Mouse (Mus musculus) granulocyte monocyte progenitor cell, adult 5-6 weeks (primary cell): Measurements from ENCODE around the gene Sox5. TPM values are rescaled to one million over a fixed set of nuclear protein-coding genes. Genes with fewer than 3 reads are reported as not detected.
"Not testable (repeated sequence)": the region's sequence is repeated elsewhere in the genome, so short reads cannot be mapped to it uniquely, and the experiment has no call there.

Experiments used
- ATAC-seq: replicated peaks from 2 replicates; pipeline ENCODE4 v1.8.0; 2016; ENCODE audit warnings: mild to moderate bottlenecking, moderate TSS enrichment, inconsistent platforms; ENCODE audit not compliant: poor library complexity, severe bottlenecking
- total RNA-seq, 2 experiments: library from RNA; stranded (forward) in 1 of 2; stranded (reverse) in 1 of 2; fragments of 200-712, 200-1000 nt in 1 of 2; fragments of >200 nt in 1 of 2; fragmentation: Nextera tagmentation in 1 of 2; gene quantifications; 2 replicates each; pipeline ENCODE4 v1.2.3; 2014 to 2017

The Sox5 gene
- total RNA-seq, 2 experiments from 2014 or later: not detected

DNA sequence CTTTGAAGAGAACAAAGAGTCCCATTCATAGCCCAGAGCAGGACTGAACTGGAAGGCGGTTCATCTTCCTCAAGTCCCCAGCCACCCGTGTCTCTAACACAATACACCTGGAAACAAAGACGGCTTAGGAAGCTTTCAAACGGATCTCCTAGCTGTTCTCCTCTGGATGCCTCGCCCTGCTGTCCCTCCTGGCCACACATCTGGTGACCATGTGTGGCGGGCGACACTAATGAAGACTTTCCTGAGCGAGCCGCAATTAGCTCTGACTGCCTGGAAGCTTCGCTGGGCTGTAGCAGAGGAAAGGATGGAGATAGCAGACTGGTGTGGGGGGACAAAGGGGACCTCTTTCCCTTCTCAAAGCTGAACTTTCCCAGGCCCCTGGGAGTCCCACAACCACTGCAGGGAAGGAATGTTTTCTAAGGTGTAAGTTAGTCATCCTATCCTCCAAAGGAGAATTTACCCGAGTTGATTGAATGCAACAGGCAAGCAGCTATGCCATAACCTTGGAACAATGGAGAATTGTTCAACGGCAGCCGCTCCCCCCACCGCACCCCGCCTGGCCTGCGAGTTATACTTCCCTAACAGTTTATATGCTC is 517.4 kb downstream of the Sox5 start:
- ATAC-seq: no peak

DNA sequence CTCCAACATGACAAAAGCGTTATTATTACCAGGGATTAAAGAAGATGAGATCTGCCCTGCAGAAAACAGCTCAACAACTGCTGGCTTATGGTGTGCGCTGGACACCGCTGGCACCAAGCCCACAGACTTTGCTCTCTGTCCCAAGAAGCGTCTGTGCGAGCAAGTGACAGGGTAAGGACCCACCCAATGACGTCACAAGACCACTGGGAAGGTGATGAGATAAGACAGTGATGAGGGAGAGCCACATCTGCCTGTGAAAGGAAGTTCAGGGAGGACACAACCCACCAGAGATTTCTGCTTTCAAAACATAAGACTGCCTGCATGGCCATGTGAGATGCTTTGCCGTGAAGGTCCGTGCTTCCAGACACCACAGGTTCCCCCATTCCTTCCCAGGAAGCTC is 525.3 kb downstream of the Sox5 start:
- no peak for ATAC-seq

DNA sequence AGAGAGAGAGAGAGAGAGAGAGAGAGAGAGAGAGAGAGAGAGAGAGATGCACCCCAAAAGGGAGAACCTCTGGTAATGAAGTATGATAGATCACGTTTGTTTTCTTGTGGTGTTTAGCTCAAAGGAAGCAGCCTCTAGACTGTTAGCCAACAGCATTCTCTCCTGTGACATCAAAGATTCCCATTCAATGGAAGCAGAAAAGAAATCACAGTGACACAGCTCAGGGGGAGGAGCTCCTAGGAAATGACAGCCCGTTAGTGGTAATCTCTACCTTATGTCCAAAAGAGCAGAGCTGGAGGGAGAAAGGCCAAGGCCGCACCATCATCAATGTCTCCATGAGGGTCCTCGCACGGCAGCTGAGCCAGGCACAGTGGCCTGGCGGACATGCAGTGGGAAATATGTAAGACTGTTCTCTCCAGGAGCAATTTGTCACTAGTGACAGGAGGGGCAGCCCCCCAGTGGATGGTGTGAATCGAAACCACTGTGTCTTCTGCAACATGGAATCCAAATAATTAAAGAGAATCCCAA is 529.5 kb downstream of the Sox5 start:
- ATAC-seq: no peak

DNA sequence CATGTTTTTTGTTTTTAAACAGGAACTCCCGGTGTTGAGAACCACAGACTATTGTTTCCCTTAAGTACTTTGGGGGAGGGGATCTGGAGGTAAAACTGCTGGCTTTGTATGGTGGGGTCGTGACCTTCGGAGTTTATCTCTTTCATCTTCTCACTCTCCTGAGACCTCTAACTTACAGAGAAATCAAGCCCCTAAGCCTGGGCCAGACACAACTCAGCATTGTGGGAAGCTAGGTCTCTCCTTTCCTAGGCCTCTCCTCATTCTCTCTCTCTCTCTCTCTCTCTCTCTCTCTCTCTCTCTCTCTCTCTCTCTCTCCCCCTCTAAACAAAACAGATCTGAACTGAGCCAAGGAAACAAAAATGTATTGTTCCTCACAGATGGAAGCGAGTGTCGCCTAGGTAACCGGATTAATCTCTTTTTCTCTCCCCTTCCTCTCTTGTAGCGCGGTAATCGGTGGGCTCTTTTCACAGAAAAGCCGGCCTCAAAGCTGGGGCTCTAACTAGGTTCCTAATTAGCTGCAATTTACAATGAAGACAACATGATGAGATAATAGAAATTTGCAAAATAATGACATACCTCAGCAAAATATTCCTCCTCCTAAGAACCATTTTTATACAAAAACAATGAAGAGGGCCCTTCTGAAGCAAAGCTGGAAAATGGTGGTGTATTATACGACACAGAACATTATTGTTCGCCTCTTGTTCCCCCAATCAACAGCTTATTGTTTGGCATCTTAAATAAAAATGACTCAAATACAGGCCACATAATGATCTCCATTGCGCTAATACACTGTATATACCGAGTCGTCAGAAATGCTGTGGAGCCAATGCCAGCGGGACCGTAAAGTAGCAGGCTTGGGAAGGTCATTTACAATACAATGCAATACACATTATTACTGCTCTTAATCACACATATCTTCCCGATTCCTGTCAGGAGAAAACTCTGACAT is 530.3 kb downstream of the Sox5 start:
- ATAC-seq: no peak

DNA sequence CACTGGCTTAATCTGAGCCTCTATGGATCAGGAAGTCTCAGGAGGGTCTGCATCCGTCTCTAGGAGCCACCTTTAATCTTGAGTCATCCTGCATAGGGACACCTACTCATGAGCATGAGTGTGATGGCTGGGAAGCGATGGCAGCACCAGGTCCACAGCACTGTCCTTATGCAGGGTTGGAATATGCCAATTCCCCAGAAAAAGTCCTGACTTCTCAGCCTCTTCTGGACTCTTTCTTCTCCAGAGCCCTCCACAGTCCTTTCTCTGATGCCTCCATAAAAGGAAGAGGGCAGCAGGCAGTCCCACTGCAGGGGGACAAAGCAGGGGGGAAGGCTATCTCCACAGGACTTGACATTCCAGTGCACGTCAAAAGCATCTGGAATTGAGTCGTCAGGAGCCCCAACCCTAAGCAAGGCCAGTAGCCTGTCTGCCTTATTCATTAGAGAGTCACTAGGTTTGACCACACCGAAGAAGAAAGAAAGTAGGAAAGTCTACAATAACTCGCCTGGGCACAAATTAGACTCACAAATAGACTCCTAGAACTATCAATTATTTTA is 531.1 kb downstream of the Sox5 start:
- no peak for ATAC-seq

DNA sequence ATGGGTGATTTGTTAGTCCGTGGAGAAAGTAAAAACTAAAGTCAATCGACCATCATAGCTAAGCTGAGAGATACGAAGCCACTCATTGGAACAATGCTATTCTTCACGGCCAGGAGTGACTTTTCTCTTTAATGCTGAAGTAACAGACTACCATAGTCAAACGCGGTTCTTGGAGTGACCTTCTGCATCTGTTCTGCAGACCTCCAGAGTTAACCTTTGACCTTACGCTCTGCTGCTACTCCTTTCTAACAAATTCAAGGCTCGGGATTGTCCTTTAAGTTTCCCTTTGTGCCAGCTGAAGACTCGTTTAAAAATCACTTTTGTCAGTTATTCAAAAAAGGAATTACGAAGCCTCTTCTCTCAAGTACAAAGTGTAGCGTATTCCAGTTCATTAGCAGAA is 545.2 kb downstream of the Sox5 start:
- ATAC-seq: no peak

DNA sequence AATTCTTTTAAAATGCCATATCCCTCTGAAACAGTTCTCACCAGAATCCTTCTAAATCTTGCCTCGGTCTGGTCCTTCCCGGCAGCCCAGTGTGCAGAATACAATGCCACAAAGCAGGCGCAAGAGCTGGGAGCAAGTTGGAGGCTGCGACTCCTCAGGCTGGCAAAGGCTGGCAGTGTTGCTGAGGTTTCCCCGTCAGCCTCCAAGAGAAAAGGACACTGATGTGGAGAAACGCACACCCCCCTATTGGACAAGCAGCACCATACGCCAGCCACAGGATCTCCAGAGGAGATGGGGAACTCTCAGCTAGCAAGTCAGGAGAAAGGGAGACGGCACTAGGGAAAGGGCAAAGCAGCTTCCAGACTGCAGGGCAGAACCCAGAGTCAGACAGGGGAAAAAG is 577.8 kb downstream of the Sox5 start:
- ATAC-seq: no peak

DNA sequence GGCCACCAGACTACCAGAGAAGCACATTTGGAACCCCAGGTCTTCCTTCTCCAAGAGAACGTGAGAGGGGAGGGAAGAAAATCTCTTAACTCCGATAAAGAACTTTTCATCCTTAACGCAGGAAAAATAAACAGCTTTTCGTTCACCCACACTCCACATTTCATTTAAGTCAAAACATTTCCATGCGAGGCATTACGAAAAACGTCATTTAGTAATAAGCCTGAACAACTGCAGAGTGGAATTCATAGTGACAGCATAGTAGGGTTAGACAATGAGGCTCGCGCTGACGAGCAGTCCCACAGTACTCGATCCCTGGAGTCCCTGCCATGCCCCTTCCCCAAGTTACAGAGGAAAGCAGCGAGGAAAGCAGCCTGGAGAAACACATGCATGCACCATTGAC is 578.8 kb downstream of the Sox5 start:
- ATAC-seq: no peak

DNA sequence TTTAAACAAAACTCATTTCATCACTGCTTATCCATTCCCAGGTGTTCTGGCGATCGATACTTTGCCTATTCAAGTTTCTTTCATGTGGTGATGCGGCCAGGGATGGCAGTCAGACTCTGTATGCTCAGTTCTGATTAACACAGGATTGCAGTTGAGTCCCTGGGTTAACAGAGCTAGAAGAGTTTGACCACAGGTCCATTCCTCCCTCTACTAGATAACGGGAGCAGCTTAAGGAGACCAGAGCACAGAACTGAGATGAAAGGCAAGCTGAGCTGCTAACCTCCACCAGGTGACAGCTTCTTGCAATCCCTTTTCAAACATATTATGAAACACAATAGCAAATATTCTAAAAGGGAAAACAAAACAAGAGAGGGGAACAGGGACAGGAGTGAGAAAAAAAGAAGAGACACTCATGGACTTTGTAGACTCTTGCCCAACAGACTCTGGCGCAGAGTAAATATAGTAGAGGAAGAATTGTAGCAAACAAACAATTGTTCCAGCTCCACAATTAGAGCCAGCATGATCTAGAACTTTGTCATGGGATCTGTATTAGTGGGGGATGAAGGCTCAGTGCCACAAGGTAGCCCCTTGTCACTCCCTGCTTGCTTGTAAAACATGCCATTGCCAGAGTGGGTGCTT is 580.3 kb downstream of the Sox5 start:
- ATAC-seq: no peak

DNA sequence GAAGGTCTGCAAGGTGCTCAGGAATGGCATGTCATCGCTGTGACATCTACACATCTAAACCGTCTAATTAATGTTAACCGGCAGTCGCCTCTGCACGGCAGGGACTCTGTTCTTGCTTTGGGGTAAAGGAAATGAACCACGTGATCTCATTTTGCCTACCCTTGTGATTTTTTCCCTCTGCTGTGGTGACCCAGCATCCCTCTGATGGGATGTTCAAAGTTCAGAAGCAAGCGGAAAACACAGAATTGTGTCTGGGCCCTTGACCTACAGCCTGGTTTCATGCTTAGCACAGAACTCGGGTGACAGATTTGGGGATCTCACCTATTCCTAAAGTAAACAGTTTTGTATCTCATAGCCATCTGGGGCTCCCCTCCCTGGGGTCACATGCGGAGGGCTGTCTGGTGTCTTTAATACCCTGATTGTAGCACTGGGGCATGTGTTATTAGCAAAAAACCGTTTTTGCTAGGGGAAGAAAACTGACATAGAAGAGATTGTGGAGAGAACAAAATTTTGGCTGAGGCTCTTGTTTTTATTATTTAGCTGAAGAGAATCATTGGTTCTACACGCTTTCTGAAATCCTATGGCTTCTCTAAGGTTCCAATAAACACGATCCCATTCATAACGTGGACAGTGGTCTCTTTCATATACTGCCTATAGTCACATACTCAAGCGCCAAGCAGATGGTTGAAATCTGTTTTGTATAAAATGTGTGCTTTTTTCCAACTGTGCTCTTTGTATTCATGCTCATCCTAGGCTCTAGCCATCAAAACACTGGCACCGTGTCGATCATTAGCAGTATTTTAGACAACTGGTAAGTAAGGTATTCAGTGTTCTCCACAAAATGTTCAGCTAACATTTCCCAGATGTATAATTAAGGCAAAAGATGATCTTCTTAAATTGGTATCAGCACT is 584.3 kb downstream of the Sox5 start:
- no peak for ATAC-seq

DNA sequence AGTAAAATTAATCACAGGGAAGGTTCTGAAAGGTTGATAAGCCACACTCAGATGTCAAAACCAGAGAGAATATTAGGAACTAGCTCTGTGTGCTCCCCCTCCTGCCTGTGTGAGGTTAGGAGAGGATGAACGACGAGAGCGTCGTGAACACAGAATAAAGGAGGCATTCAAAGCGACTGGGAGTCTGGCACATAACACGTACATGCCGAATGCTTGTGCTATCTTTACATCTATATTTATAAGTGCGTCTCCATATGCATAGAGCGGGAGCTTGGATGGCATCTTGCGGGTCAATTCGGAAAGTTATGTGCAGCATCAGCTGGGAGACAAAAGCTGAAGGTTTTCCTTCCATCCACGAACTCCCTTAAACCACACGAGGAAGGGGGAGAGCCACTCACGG is 585.8 kb downstream of the Sox5 start:
- no peak for ATAC-seq

DNA sequence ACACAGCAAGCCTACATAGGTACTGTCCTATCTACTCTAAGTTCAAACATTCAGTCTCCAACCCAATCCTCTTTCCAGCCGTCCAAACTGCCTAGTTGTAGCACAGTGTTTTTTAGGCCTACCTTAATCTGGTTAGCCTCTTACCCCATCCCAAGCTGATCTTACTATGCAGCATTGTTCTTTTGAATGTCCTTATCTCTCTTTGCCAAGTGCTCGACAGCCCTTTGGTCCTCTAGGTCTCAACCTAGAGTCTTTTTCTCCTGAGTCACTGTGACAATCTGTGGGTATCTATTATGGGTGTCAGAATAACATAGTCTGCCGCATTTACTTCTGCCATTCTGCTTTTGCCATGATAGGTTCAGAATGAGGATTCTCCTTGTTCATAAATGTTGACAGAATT is 598.7 kb downstream of the Sox5 start:
- ATAC-seq: no peak

DNA sequence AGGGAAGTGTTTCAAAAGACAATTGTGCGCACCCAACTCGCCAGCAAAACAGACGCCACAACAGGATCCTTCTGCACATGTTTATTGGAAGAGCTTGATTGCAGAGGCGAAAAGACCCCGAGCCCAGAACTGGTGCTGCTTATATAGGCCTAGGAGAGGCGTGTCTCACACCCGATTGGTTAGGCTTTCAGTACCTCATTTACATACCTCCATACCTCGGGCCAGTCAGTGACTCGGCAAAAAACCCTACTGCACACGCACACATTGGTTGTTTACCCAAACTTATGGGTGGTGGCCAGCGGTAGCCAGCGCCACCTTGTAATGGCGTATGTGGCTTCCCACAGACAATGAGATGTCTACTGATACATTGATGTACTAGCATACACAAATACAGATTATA is 599.3 kb downstream of the Sox5 start:
- ATAC-seq: not testable (repeated sequence)

DNA sequence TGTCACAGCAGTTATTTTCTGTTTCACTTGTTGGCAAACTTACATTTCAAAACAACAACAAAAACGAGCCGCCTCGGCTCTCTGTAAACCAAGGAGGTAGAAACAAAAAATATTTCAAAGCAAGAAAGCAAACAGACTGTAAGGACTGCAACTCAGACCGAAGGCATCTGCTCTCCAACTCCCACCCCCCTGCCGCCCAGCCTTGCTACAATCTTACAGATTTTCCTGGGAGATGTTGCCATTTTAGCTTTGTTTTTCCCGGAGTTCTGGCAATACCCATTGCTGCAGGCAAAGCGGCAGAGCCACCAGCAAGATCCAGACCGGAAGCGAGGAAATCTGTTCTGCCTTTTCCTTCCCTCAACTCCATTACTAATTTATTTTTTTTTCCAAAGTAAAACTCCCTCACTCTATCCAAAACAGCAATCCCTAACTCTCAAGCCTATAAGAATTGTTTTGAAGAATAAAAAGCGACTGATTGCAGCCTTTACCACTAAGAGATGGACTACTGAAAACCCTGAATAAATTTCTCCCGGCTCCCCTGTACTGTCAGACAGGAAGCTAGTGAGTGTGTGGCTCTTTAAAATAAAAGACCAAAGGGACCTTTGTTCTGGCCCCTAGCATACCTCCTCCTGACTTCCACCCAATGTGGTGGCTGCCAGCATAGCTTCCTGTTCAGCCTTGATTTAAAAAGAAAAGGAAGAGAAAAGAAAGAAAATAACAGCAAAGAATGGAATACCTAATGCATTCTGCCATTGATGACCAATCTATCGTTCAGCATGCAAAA is 600.5 kb downstream of the Sox5 start:
- no peak for ATAC-seq

DNA sequence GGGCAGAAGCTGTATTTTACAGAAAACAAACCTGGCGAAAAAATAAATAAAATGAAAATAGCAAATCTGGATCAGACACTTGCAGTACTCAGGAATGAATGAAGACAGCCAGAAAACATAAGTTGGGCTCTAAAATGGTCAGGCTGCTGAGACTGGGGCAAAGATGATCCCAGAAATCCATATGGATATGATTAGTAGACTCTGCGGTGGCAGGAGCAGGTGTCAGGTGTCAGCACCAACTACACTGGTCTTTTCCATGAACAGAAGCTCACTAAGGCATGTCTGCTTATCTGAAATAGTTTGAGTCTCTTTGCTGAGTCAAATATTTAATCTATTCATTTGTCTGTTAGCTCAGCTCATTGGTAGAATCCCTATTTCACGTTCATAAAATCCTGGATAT is 602.7 kb downstream of the Sox5 start:
- no peak for ATAC-seq

DNA sequence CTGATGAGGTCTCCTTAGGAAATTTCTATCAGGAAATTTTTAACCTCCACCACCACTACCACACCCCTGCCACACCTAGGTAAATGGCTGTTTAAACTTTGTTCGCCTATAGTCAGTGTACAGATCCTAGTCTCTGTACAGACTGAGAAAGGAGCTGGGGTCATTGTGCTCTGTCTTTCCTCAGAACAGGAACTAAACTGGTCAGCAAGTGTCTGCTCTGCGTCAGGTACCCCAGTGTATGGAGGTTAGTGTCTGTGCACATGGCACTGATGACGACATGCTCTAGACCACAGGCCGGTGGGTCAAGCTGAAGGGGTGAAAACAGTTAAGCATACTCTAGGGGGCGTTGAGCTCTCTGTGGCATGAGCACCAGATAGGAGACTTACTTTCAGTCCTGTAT is 605.1 kb downstream of the Sox5 start:
- peak; percentile 62 for ATAC-seq

DNA sequence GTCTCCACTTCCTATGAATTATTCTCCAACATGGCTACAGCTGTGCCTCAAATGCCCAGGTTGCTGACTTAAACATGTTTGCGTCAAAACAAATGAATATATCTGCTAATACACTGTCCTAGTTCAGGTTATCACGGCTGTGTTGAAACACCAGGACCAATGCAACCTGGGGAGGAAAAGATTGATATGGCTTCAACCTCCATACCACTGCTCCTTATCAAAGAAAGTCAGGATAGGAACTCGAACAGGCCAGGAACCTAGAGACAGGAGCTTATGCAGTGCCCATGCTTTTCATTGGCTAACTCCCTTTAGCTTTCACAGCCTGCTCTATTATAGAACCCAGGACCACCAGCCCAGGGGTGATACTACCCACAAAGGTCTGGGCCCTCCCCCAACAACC is 606.2 kb downstream of the Sox5 start:
- ATAC-seq: no peak

DNA sequence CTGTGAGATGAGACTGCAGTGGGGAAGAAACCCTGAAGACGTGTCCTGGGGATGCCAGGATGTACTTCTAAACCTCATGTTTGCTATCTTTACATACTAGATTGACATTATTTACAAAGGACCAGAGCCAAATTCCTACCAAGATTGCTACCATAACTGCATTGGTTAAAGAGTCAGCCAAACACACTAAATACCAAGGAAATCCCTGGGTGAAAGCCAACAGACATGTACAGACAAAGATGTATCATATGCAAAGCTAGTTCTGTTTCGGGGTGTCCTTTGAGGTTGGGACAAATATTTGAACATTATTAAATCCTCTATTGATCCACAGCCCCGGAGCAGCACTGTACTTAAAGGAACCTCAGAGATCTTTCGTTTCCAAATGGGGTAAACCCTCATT is 611.2 kb downstream of the Sox5 start:
- ATAC-seq: no peak

DNA sequence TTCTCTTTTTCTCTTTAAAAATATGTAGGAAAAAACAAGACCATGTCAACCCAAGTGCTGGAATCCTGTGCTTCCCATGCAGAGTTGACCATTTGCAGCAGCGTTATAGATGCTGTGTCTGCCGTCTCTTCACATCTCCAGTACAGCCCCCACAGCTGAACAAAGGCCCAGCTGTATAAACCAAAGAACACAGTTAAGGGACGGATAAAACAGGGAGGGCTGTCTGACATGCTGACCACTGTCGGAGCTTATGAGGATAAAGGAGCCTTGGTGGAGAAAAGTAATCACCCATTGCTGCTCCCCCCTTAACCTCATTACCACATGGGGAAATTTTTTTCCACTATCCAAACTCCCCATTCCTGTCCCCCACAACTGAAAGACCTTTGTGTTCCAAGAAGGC is 612.0 kb downstream of the Sox5 start:
- ATAC-seq: no peak
